Mouse (Mus musculus) embryonic stem cell, embryonic (primary cell): ENCODE measurements at regions not wholly inside any gene's neighbourhood (a gene's known extent, or its start where the extent isn't known, plus 50 kb on each side); places are given as distances from the start of the nearest gene placed in this dataset.

ENCODE experiments used
- CTCF ChIA-PET, 4 experiments: fragments of 300-600 bp in 2 of 4; fragments of 350-600 bp in 2 of 4; sonication (Branson Sonifier 250); formaldehyde crosslinking; loops; one replicate each; lab custom pipeline; 2022; ENCODE audit warnings: inconsistent platforms in 2 of 4; lab: Charles Lee
- POLR2A ChIA-PET, 4 experiments: fragments of 300-600 bp in 2 of 4; fragments of 350-600 bp in 2 of 4; sonication (Branson Sonifier 250); formaldehyde crosslinking; loops; one replicate each; lab custom pipeline; 2022; ENCODE audit warnings: antibody characterized with exemption in 4 of 4, inconsistent platforms in 1 of 4; lab: Charles Lee

GRCm38 (mm10) chr10:84055402-84056167 is 332.9 kb downstream of the 1500009L16Rik start:
- POLR2A ChIA-PET = interaction anchor here in 1 of 4 experiments (0.8 kb wide), 2 partner anchors 161 to 381 kb away, joined by 3 to 5 read pairs; no protein-coding TSS in a partner anchor
- CTCF ChIA-PET = interaction anchor here in 2 of 4 experiments (0.6 kb wide), 3 partner anchors 9 to 223 kb away, joined by 3 to 6 read pairs (median 5); no protein-coding TSS in a partner anchor

- POLR2A ChIA-PET = no interaction called here
- CTCF ChIA-PET = no interaction called here
Measured at GRCm38 (mm10) chr10:84056323-84057169, 333.9 kb downstream of the 1500009L16Rik start.

- ChIA-PET POLR2A (no interaction called here), CTCF (no interaction called here)
Measured at GRCm38 (mm10) chr10:84058301-84058700, 335.6 kb downstream of the 1500009L16Rik start.

GRCm38 (mm10) chr10:84059646-84060491 is 337.2 kb downstream of the 1500009L16Rik start:
- POLR2A ChIA-PET = no interaction called here
- CTCF ChIA-PET = interaction anchor here in 3 of 4 experiments (0.5 to 1.1 kb wide), 4 partner anchors 27 to 428 kb away, joined by 3 to 4 read pairs (median 4); no protein-coding TSS in a partner anchor

GRCm38 (mm10) chr10:84060492-84061218 is 338.0 kb downstream of the 1500009L16Rik start:
- POLR2A ChIA-PET = no interaction called here
- CTCF ChIA-PET = interaction anchor here in 1 of 4 experiments (1.1 kb wide), 1 partner anchor 428 kb away, joined by 3 read pairs; no protein-coding TSS in a partner anchor

- ChIA-PET POLR2A (no interaction called here), CTCF (interaction anchor here in 1 of 4 experiments (0.7 kb wide), 1 partner anchor 1274 kb away, joined by 5 read pairs; no protein-coding TSS in a partner anchor)
Measured at GRCm38 (mm10) chr10:84067052-84067650, 344.5 kb downstream of the 1500009L16Rik start.

GRCm38 (mm10) chr10:84069806-84070205 is 347.1 kb downstream of the 1500009L16Rik start:
- ChIA-PET POLR2A (interaction anchor here in 2 of 4 experiments (0.6 to 0.9 kb wide), 2 partner anchors 21 to 40 kb away, joined by 3 read pairs; no protein-coding TSS in a partner anchor), CTCF (no interaction called here)

GRCm38 (mm10) chr10:84072866-84073483 is 350.3 kb downstream of the 1500009L16Rik start:
- CTCF ChIA-PET = no interaction called here
- POLR2A ChIA-PET = no interaction called here

GRCm38 (mm10) chr10:84075581-84075980 is 352.9 kb downstream of the 1500009L16Rik start:
- ChIA-PET POLR2A (no interaction called here), CTCF (no interaction called here)

GRCm38 (mm10) chr10:84080236-84080635 is 357.6 kb downstream of the 1500009L16Rik start:
- CTCF ChIA-PET = interaction anchor here in 1 of 4 experiments (0.6 kb wide), 1 partner anchor 1913 kb away, joined by 6 read pairs; no protein-coding TSS in a partner anchor

GRCm38 (mm10) chr10:84081673-84082072 is 358.7 kb downstream of the Nuak1 start:
- POLR2A ChIA-PET = interaction anchor here in 1 of 4 experiments (0.6 kb wide), 1 partner anchor 368 kb away, joined by 3 read pairs; no protein-coding TSS in a partner anchor

More at GRCm38 (mm10) chr10:84080236-84080635, 357.6 kb downstream of the 1500009L16Rik start:
- POLR2A ChIA-PET = no interaction called here

GRCm38 (mm10) chr10:84087528-84087927 is 352.9 kb downstream of the Nuak1 start:
- ChIA-PET POLR2A (no interaction called here), CTCF (no interaction called here)

More at GRCm38 (mm10) chr10:84081673-84082072, 358.7 kb downstream of the Nuak1 start:
- CTCF ChIA-PET = interaction anchor here in 1 of 4 experiments (0.6 kb wide), 1 partner anchor 19 kb away, joined by 3 read pairs; no protein-coding TSS in a partner anchor

- POLR2A ChIA-PET = no interaction called here
- CTCF ChIA-PET = no interaction called here
Measured at GRCm38 (mm10) chr10:84087929-84088328, 352.5 kb downstream of the Nuak1 start.

- CTCF ChIA-PET = no interaction called here
- POLR2A ChIA-PET = interaction anchor here in 1 of 4 experiments (0.6 kb wide), 1 partner anchor 257 kb away, joined by 4 read pairs; no protein-coding TSS in a partner anchor
Measured at GRCm38 (mm10) chr10:84088799-84089778, 351.3 kb downstream of the Nuak1 start.

GRCm38 (mm10) chr10:84093919-84094318 is 346.5 kb downstream of the Nuak1 start:
- ChIA-PET POLR2A (interaction anchor here in 1 of 4 experiments (0.7 kb wide), 1 partner anchor 11 kb away, joined by 3 read pairs; no protein-coding TSS in a partner anchor), CTCF (no interaction called here)
